Mouse (Mus musculus): Measurements from ENCODE around the gene Asphd2. TPM values are rescaled to one million over a fixed set of nuclear protein-coding genes. Genes with fewer than 3 reads are reported as not detected.

Gene Asphd2
- total RNA-seq, 2 experiments from 2014 or later: 0.36 to 0.56 TPM

DNA sequence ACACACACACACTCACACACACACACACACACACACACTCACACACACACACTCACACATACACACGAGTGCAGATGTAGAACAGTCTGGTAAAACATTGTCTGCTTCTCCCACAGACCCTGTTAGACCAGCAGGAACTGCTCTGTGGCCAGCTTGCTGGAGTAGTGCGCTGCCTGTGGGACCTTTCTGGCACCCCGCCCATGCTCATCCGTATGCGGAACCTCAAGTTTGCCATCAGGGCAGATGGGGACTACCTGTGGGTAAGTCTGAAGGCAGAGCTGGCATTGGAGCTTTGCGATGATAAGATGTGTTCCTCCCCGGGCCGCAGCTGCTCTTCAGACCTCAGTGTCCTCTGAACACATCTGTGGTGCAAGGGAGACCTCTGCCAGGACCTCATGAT lies 45.5 kb downstream of the Asphd2 start:
- DNase-seq: no peak

DNA sequence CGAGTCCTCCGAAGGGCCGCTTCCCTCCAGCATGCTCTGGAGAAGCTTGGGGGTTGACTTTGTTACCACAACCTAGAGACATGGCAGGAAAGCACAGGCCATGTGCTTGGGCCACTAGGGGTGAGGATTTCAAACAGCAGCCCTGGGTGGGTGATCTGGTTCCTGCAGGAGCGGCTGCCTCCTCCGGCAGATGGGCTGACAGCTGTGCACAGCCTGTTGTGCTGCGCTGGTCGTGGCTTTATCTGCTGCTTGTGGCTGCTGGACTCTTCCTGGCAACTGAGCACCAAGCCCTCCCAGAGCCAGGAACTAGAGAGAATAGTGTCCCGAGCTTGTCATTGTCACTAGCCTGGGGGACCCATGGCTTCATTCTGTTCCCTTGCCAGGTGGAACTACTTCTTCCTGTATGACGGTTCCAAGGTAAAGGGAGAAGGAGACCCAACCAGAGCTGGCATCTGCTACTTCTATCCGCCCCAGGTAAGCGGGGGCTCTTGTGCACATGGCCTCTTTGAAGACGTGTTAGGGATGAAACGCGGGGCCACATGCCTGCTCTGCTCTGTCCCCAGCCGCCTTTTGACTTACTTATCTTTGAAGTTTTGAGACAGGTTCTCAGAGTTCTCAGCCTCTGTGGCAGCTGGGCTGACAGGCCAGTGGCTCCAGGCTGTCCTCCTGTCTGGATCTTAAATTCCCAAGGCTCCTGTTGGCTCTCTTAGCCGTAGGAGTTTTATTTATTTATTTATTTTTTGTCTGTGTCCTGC lies 48.3 kb downstream of the Asphd2 start:
- DNase-seq: no peak

DNA sequence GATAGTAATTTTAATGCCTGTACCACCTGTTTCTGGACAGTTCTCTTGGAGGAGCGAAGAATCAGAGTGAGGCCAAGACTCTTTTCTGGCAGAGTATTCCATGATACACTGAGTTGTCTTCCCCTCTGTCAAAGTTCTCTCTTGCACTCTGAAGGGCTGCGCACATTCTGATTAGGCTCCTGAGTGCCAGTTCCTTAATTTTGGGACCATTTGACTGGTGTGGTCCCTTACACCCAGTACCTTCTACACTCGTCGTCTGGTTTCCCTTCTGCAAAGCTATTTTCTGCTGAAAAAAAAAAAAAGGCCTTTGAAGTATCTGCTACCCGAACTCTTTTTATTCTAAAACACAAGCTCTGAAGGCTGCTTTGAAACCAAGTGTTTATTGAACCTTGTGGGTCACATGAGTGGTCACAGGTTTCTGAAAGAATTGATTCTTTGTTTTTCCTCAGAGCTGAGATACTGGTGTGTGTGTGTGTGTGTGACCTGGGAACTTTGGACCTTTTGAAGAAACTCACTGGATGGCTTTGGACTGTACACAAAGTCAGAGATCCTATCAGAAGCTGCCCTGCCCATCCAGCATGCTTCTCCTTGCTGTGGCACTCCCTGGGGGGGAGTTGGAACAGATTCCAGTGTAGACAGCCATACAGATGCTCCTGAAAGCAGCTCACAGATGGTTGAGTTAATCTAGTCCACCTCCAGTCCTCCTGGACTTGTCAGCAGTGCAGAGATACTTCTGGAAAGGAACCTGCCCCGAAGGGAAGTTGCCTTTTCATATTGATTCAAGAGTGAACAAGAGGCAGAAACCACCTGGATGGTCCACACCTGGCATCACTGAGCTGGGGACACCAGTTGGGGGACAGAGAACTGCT lies 50.3 kb downstream of the Asphd2 start:
- DNase-seq: no peak

DNA sequence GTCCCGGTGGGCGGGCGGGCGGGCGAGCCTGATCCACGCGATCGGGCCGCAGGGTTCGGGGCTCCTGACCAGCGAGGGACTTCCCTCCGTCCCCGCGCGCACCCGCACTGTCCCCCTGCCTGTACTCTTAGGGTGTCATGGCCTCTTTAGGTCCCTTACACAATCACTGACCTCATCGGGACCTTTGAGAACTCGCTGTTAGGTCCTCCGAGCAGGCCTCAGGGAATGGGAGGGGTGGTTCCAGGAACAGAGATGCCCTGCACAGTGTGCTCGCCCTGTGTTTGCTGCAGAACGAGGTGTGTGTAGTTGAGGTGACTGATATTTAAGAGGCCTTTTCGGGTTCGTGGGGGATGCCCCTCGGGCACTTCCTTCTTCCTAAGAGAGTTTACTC lies 51.5 kb downstream of the Asphd2 start:
- DNase-seq: no peak

DNA sequence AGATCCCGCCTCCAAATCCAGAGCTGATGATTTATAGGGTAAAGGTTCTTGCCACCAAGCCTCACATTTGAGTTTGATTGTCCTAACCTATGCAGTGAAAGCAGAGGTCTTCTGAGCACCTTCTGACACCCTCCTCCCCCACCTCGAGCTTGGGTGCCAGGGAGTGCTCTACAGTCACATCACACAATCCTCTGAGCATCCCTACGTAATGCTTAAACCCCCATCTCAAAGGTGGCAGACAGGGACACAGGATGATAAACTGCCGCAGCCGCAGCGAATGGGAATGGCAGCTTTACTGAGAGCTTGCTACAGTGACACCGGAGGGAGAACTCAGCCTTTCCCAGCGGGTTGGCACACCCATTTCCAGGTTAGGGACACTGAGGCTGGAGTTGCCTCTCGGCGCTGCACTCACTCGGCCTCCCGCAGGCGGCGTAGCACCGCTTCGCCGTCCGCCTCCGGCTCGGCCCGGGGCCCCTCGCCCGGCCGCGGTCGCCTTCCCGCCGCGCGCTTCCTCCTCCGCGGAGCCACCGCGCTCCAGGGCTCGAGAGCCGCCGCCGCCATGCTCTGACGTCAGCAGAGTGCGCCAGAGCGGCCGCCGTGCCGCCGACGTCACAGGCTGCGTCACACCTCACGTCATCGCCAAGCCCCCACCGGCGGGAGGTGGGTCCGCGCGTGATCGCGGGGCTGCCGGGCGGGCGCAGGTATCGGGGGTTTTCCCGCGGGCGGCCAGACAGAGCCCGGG lies 52.0 kb downstream of the Asphd2 start, which contains the start of the genes Srrd and Hps4:
Gene Srrd (minus strand): TSS at position 578 of the 742 bp plus-strand sequence.
Gene Hps4 (plus strand): TSS at position 621 of the 742 bp plus-strand sequence.
- DNase-seq: peak; percentile 76

DNA sequence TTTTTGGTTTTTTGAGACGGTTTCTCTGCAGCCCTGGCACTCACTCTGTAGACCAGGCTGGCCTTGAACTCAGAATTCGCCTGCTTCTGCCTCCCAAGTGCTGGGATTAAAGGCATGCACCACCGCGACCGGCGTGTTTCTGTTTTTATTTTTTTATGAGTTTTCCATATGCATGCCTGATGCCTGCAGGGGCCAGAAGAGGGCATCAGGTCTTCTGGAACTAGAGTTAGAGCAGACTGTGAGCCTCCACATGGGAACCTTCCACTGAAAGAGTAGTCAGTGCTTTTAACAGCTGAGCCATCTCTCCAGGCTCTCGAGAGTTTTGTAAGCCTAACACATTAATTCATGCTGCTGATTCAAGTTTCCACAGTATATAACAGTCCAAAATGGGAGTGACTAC lies 55.5 kb downstream of the Asphd2 start:
- DNase-seq: no peak

DNA sequence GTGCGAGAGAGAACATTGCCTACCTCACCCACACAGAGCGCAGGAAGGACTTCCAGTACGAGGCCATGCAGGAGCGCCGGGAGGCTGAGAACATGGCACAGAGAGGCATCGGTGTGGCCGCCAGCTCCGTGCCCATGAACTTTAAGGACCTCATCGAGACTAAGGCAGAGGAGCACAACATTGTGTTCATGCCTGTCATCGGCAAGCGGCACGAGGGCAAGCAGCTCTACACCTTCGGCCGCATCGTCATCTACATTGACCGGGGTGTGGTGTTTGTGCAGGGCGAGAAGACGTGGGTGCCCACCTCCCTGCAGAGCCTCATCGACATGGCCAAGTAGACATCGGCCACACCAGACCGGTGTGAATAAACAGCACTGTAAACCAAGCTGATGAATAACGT lies 57.7 kb downstream of the Asphd2 start:
- DNase-seq: no peak

DNA sequence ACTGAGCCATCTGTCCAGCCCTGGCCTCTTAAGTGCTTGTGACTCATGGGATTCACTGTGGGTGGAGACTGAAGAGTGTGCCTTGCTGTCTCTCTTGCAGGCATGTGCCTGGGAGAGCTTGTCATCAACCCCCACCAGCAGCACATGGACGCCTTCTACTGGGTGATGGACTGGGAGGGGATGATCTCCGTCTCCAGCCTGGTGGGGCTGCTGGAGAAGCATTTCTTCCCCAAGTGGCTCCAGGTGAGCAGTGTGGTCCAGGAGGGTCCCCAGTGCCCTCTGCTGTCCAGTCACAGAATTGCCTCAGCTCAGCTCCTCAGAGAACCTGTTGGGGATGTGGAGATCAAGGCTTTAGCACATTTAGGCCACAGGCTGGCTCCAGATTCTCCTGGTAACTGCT lies 59.2 kb downstream of the Asphd2 start:
- peak; percentile 31 for DNase-seq

Other genes starting within 250 kb of the Asphd2 start
- under 1 TPM in 1 of 2 experiments, not detected in 1; 0.46 TPM for gene Cryba4, start 142.3 kb downstream of the Asphd2 start, total RNA-seq (2021)
- gene Crybb1, start 139.1 kb downstream of the Asphd2 start, total RNA-seq (2021): 1 to 10 TPM; 3.2 to 3.9 TPM
- 10 to 100 TPM; 16.8 to 17.8 TPM for gene Tpst2, start 118.2 kb downstream of the Asphd2 start, total RNA-seq (2021)
- gene Tfip11, start 68.5 kb downstream of the Asphd2 start, total RNA-seq (2021): 10 to 100 TPM; 10.6 to 10.7 TPM
- gene Srrd, start 51.8 kb downstream of the Asphd2 start, total RNA-seq (2021): 1 to 10 TPM; 2.4 to 2.7 TPM
- 1 to 10 TPM; 3.8 to 4.5 TPM for gene Hps4, start 51.8 kb downstream of the Asphd2 start, total RNA-seq (2021)
- not detected for gene Gm6583, start 38.8 kb downstream of the Asphd2 start, total RNA-seq (2021)
- not detected for gene Gm6588, start 54.6 kb upstream of the Asphd2 start, total RNA-seq (2021)
- not detected for gene Sez6l, start 182.3 kb upstream of the Asphd2 start, total RNA-seq (2021)

All from gastrocnemius, postnatal 25 days (tissue).